18 mouse cellular contexts compared by ENCODE assay signal in the genomic region with DNA sequence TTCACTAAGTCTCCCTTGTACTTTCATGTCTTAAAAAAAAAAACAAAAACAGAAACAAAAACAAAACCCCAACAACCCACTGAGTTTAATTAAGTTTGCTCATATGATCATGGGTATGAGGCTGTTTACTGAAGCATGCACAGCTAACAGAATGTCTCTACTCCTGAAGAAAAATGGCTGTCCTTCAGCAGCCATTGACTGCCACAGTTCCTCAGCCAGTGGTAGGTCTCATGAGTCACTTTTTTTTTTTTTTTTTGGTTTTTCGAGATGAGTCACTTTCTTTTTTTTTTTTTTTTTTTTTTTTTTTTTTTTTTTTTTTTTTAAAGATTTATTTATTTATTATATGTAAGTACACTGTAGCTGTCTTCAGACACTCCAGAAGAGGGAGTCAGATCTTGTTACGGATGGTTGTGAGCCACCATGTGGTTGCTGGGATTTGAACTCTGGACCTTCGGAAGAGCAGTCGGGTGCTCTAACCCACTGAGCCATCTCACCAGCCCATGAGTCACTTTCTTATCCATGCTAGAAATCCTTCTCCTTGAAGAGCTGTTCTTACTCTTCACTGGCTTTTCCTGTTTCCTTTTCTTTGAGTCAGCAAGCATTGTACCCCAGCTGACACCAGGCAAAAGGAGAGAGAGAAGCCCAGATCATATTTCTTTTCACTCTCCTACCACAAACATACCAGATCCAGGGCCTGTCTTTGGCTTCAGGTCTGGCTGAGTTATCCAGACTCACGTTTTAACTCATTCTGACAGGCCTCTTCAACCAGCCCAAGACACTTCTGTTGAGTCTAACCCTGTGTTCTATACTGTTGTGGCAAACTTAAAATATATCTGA. TPM values are rescaled to one million over a fixed set of nuclear protein-coding genes. Genes with fewer than 3 reads are reported as not detected.
DNase-seq lines count a peak whose midpoint lies in the region; ATAC-seq and TF ChIP-seq lines count a peak whose summit lies in the region.
"Had no signal": no experiment of that assay in that cellular context is flagged by ENCODE, and none has a peak within 500 bp of the region (broad histone marks: within the 10 kb centered on the region; RNA-seq: fewer than 3 reads in every experiment).

No protein-coding gene starts in this region.

- peaks cover 80% of the 10 kb centered on the region for H3K79me2 ChIP-seq in CH12.LX (replicated peaks; ENCODE audit: control insufficient read depth, extremely low read depth, insufficient read depth, poor library complexity, severe bottlenecking)

- no peak overlapping the region for H3K27ac ChIP-seq in limb, embryonic 11.5 days (replicated peaks; ENCODE audit: low read depth, low read length)
- no peak overlapping the region for H3K27ac ChIP-seq in limb, embryonic 10.5 days
- H3K27ac ChIP-seq in CH12.LX (ENCODE audit: insufficient read depth, low read depth), result no peak overlapping the region
- H3K27ac ChIP-seq: hindbrain, embryonic 15.5 days had no signal

- H3K4me3 ChIP-seq in limb, embryonic 11.5 days (ENCODE audit: low read depth, low read length), result no peak overlapping the region
- H3K4me3 ChIP-seq in limb, embryonic 10.5 days, result no peak overlapping the region
- H3K4me3 ChIP-seq in CH12.LX (replicated peaks in 1 of 3; ENCODE audit: low read depth in 2 of 3, low read length in 2 of 3, poor library complexity in 1 of 3), result no peak overlapping the region
- H3K4me3 ChIP-seq: hindbrain, embryonic 15.5 days had no signal

- no peaks in the 10 kb centered on the region for H3K36me3 ChIP-seq in limb, embryonic 11.5 days (ENCODE audit: control insufficient read depth, insufficient read depth, low read length)
- H3K36me3 ChIP-seq in limb, embryonic 10.5 days, result peaks cover 55% of the 10 kb centered on the region
- H3K36me3 ChIP-seq in CH12.LX (replicated peaks in 1 of 2; ENCODE audit: control insufficient read depth in 1 of 2, insufficient read depth in 1 of 2, low read length in 1 of 2), result peaks cover 14 to 52% of the 10 kb centered on the region in 2 experiments
- H3K36me3 ChIP-seq: hindbrain, embryonic 15.5 days had no signal

- no peak overlapping the region for H3K9ac ChIP-seq in limb, embryonic 11.5 days (ENCODE audit: low read length)
- H3K9ac ChIP-seq in CH12.LX (ENCODE audit: insufficient read depth, low read depth), result peak overlapping the region; percentile 6; the same call in 1 of the 2 replicates
- H3K9ac ChIP-seq: hindbrain, embryonic 15.5 days had no signal

- no peaks in the 10 kb centered on the region for H3K27me3 ChIP-seq in limb, embryonic 11.5 days (ENCODE audit: control insufficient read depth, insufficient read depth, low read length)
- no peaks in the 10 kb centered on the region for H3K27me3 ChIP-seq in limb, embryonic 10.5 days (ENCODE audit: low read depth, poor library complexity, severe bottlenecking)
- H3K27me3 ChIP-seq in CH12.LX (replicated peaks), result no peaks in the 10 kb centered on the region
- H3K27me3 ChIP-seq: hindbrain, embryonic 15.5 days had no signal

- 75% methylated on average over 4 of the region's 5 CpGs for WGBS in limb, embryonic 11.5 days
- WGBS in limb, embryonic 10.5 days, result 85% methylated on average over 4 of the region's 5 CpGs

- peak; percentile 46 for TF ChIP-seq EP300 in CH12.LX (IDR thresholded peaks at IDR 0.05; ENCODE audit: low read length)

- H3K4me1 ChIP-seq in limb, embryonic 11.5 days (ENCODE audit: control insufficient read depth, insufficient read depth, low read length), result peaks cover 7% of the 10 kb centered on the region
- peaks cover 16% of the 10 kb centered on the region for H3K4me1 ChIP-seq in limb, embryonic 10.5 days
- peaks cover 9 to 39% of the 10 kb centered on the region in 2 experiments for H3K4me1 ChIP-seq in CH12.LX (ENCODE audit: control insufficient read depth in 1 of 2, insufficient read depth in 2 of 2)

- TF ChIP-seq RAD21 in CH12.LX (IDR thresholded peaks at IDR 0.05; ENCODE audit: low read depth, low read length), result no peak

- no peak for TF ChIP-seq POLR2A in CH12.LX (IDR thresholded peaks at IDR 0.05; ENCODE audit: low read depth, low read length)

- dilution Hi-C loops in CH12.LX (cut with MboI; ENCODE audit: extremely low pct_ligation_motif_present, extremely low pct_unique_long_range_greater_than_20kb, low sequenced_read_pairs), result no loop called here

- in situ Hi-C loops in CH12.LX (cut with MboI; ENCODE audit: low pct_ligation_motif_present, low pct_unique_long_range_greater_than_20kb, low sequenced_read_pairs), result no loop called here

- no peaks in the 10 kb centered on the region for H3K9me3 ChIP-seq in limb, embryonic 11.5 days (ENCODE audit: control insufficient read depth, low read length)
- no peaks in the 10 kb centered on the region for H3K9me3 ChIP-seq in limb, embryonic 10.5 days (replicated peaks)
- no peaks in the 10 kb centered on the region for H3K9me3 ChIP-seq in CH12.LX (replicated peaks; ENCODE audit: low read length)
- H3K9me3 ChIP-seq: hindbrain, embryonic 15.5 days had no signal

- 0 out of 2 replicates have a peak, but pooled peaks have one; percentile 44 for ATAC-seq in limb, embryonic 11.5 days (ENCODE audit: insufficient number of reproducible peaks, low FRiP score, low TSS enrichment, low read depth)
- peak; percentile 52 for ATAC-seq in activated CD4-positive, CD25-positive, alpha-beta regulatory T cell, adult 4 months
- ATAC-seq: forebrain, embryonic 16.5 days had no signal

- DNase-seq in limb, embryonic 11.5 days (ENCODE audit: low spot score), result no peak
- no peak for DNase-seq in limb, embryonic 10.5 days (ENCODE audit: low spot score)
- peak; percentile 62 for DNase-seq in CH12.LX (ENCODE audit: extremely low read depth)
- DNase-seq in yolk sac, embryonic 10.5 days (ENCODE audit: low spot score), result peak; percentile 43
- DNase-seq in lung, adult 18-20 months, result no peak
- no peak for DNase-seq in frontal cortex, postnatal 36 days (ENCODE audit: low spot score in 2 of 2)
- DNase-seq: adrenal gland, postnatal 10 days; cerebellum, adult 9-10 months; gastrocnemius, postnatal 14 days; heart, postnatal 14 days; kidney, adult 18-20 months; liver; lung, adult 2 months; spleen, adult 18-20 months; thymus, postnatal 25 days had no signal

- H3K4me2 ChIP-seq in limb, embryonic 11.5 days (ENCODE audit: low read depth, severe bottlenecking), result no peak overlapping the region
- H3K4me2 ChIP-seq in CH12.LX (ENCODE audit: insufficient read depth, low read depth, poor library complexity, severe bottlenecking), result no peak overlapping the region
- H3K4me2 ChIP-seq: hindbrain, embryonic 15.5 days had no signal

- TF ChIP-seq CTCF in CH12.LX (conservative IDR thresholded peaks at IDR 0.05 in 1 of 2, IDR thresholded peaks at IDR 0.05 in 1 of 2; ENCODE audit: low read depth in 2 of 2, low read length in 2 of 2), result no peak

TF ChIP-seq in CH12.LX, 34 proteins besides CTCF, POLR2A, EP300 and RAD21 (continues in another document):
- no peak for TF ChIP-seq ELF1 (IDR thresholded peaks at IDR 0.05; ENCODE audit: low read depth, low read length)
- no peak for TF ChIP-seq USF2 (conservative IDR thresholded peaks at IDR 0.05; ENCODE audit: low read depth, low read length)
- peak; percentile 39 for TF ChIP-seq BHLHE40 (IDR thresholded peaks at IDR 0.05; ENCODE audit: low read depth, low read length)
- no peak for TF ChIP-seq SMC3 (IDR thresholded peaks at IDR 0.05; ENCODE audit: low read depth, low read length)
- TF ChIP-seq JUN (IDR thresholded peaks at IDR 0.05; ENCODE audit: insufficient read depth, low read depth, low read length), result peak; percentile 63; the same call in 1 of the 2 replicates
- no peak for TF ChIP-seq CHD2 (IDR thresholded peaks at IDR 0.05; ENCODE audit: low read length)
- TF ChIP-seq TCF12 (IDR thresholded peaks at IDR 0.05; ENCODE audit: low read depth, low read length), result no peak
- TF ChIP-seq JUND (conservative IDR thresholded peaks at IDR 0.05; ENCODE audit: low read depth, low read length), result peak; percentile 78
- no peak for TF ChIP-seq ZKSCAN1 (IDR thresholded peaks at IDR 0.05; ENCODE audit: borderline replicate concordance, low read depth, low read length)
- TF ChIP-seq UBTF (IDR thresholded peaks at IDR 0.05; ENCODE audit: low read depth, low read length), result no peak
- TF ChIP-seq SIN3A (IDR thresholded peaks at IDR 0.05; ENCODE audit: low read length), result no peak
- TF ChIP-seq MXI1 (IDR thresholded peaks at IDR 0.05; ENCODE audit: low read depth, low read length), result peak; percentile 38; the same call in 1 of the 2 replicates
- TF ChIP-seq ETS1 (conservative IDR thresholded peaks at IDR 0.05; ENCODE audit: low read depth, low read length), result peak; percentile 46; the same call in 1 of the 2 replicates
- TF ChIP-seq MAX (IDR thresholded peaks at IDR 0.05; ENCODE audit: low read length), result no peak
- 0 out of 2 replicates have a peak, but pooled peaks have one; percentile 36 for TF ChIP-seq NRF1 (IDR thresholded peaks at IDR 0.05; ENCODE audit: low read depth, low read length)
- TF ChIP-seq GABPA (IDR thresholded peaks at IDR 0.05; ENCODE audit: insufficient replicate concordance, low read depth, low read length), result no peak
- peak; percentile 15; the same call in 1 of the 2 replicates for TF ChIP-seq HCFC1 (IDR thresholded peaks at IDR 0.05; ENCODE audit: low read depth, low read length)
- no peak; the same call in 1 of the 2 replicates for TF ChIP-seq TBP (conservative IDR thresholded peaks at IDR 0.05; ENCODE audit: low read depth, low read length)
- no peak for TF ChIP-seq MAFK (IDR thresholded peaks at IDR 0.05; ENCODE audit: insufficient replicate concordance, low read length)
- TF ChIP-seq MAZ (IDR thresholded peaks at IDR 0.05; ENCODE audit: low read depth, low read length), result 0 out of 2 replicates have a peak, but pooled peaks have one; percentile 16
- no peak for TF ChIP-seq NELFE (IDR thresholded peaks at IDR 0.05; ENCODE audit: low read depth, low read length)
- TF ChIP-seq KAT2A (IDR thresholded peaks at IDR 0.05; ENCODE audit: insufficient replicate concordance, low read length), result no peak
- no peak for TF ChIP-seq E2F4 (IDR thresholded peaks at IDR 0.05; ENCODE audit: insufficient replicate concordance, low read depth, low read length)
- TF ChIP-seq RCOR1 (conservative IDR thresholded peaks at IDR 0.05; ENCODE audit: low read depth, low read length), result 0 out of 2 replicates have a peak, but pooled peaks have one; percentile 25
- peak; percentile 95 for TF ChIP-seq ZNF384 (IDR thresholded peaks at IDR 0.05; ENCODE audit: low read depth, low read length)
- no peak for TF ChIP-seq ZC3H11A (IDR thresholded peaks at IDR 0.05; ENCODE audit: low read depth, low read length)

RNA-seq across cellular contexts. Expression of a gene that starts 12.0 kb away (rescaled TPM):
- polyA plus RNA-seq in limb, embryonic 11.5 days (2014; fragmentation: Nextera tagmentation; extraction: Ambion mirVana), result 276 and 282 TPM in 2 replicates
- polyA plus RNA-seq in limb, embryonic 10.5 days (2016; fragmentation: Nextera tagmentation; extraction: Ambion mirVana), result 340 and 390 TPM in 2 replicates
- 72.3 and 76.5 TPM in 2 replicates for total RNA-seq in CH12.LX (2012; rRNA removed)
- total RNA-seq in CH12.LX (2014; rRNA removed), result 66.5 and 78.5 TPM in 2 replicates
- polyA plus RNA-seq in CH12.LX (2012; ENCODE audit: insufficient read length, low read depth), result 138 and 159 TPM in 2 replicates
- 10 to 100 TPM; 29.6 to 33.6 TPM for polyA plus RNA-seq in activated CD4-positive, CD25-positive, alpha-beta regulatory T cell, adult 4 months (2017; shearing (Covaris generic))

Comparison
In these comparisons a context has a peak if more than half of its experiments do, and no peak if none do; other contexts are left out.
1. DNase-seq: peak in CH12.LX (single experiment) and yolk sac, embryonic 10.5 days (single experiment); none in limb, embryonic 11.5 days (single experiment), limb, embryonic 10.5 days (single experiment), lung, adult 18-20 months (0 of 2) and frontal cortex, postnatal 36 days (0 of 2).